Mouse (Mus musculus): ENCODE results near the gene Gm9049. TPM values are rescaled to one million over a fixed set of nuclear protein-coding genes. Genes with fewer than 3 reads are reported as not detected.
"Not testable (repeated sequence)": the region's sequence is repeated elsewhere in the genome, so short reads cannot be mapped to it uniquely, and the experiment has no call there.

The Gm9049 gene
- not detected in 2 replicates for polyA plus RNA-seq (2015; fragmentation: Nextera tagmentation; extraction: Ambion mirVana)

- H3K9ac ChIP-seq; H3K27ac ChIP-seq; H3K4me1 ChIP-seq; H3K4me3 ChIP-seq; H3K27me3 ChIP-seq; H3K4me2 ChIP-seq; H3K9me3 ChIP-seq (replicated peaks); ATAC-seq; H3K36me3 ChIP-seq (ENCODE audit: poor library complexity, severe bottlenecking): not testable (repeated sequence)
- WGBS: 100% methylated on average over 1 of the region's 11 CpGs
These were observed at the start of gene Gm9049 for GRCm38 (mm10) chr10:118354005-118354404. TSS of gene Gm9049 (minus strand) at chr10:118354105.

GRCm38 (mm10) chr10:118399917-118400316 lies 46.0 kb upstream of the Gm9049 start:
- no peak overlapping the region for H3K4me2 ChIP-seq
- ATAC-seq: no peak

GRCm38 (mm10) chr10:118370443-118370842 lies 16.5 kb upstream of the Gm9049 start:
- Histone ChIP-seq H3K27me3 (no peaks in the 10 kb centered on the region), H3K4me3 (no peak overlapping the region)
- WGBS: 11% methylated on average over 10 of the region's 10 CpGs

More at GRCm38 (mm10) chr10:118399917-118400316, 46.0 kb upstream of the Gm9049 start:
- Histone ChIP-seq H3K27me3 (no peaks in the 10 kb centered on the region), H3K9ac (no peak overlapping the region), H3K9me3 (replicated peaks) (no peaks in the 10 kb centered on the region), H3K4me1 (no peaks in the 10 kb centered on the region), H3K36me3 (ENCODE audit: poor library complexity, severe bottlenecking) (no peaks in the 10 kb centered on the region), H3K27ac (no peak overlapping the region), H3K4me3 (no peak overlapping the region)
- 71% methylated on average over 16 of the region's 16 CpGs for WGBS

GRCm38 (mm10) chr10:118369518-118369917 lies 15.6 kb upstream of the Gm9049 start:
- Histone ChIP-seq H3K9me3 (replicated peaks) (no peaks in the 10 kb centered on the region), H3K4me2 (no peak overlapping the region), H3K27me3 (no peaks in the 10 kb centered on the region), H3K4me3 (no peak overlapping the region), H3K9ac (no peak overlapping the region), H3K4me1 (no peaks in the 10 kb centered on the region), H3K36me3 (ENCODE audit: poor library complexity, severe bottlenecking) (no peaks in the 10 kb centered on the region), H3K27ac (no peak overlapping the region)
- 89% methylated on average over 9 of the region's 9 CpGs for WGBS
- no peak for ATAC-seq

More at GRCm38 (mm10) chr10:118370443-118370842, 16.5 kb upstream of the Gm9049 start:
- no peak overlapping the region for H3K27ac ChIP-seq
- no peaks in the 10 kb centered on the region for H3K36me3 ChIP-seq (ENCODE audit: poor library complexity, severe bottlenecking)
- H3K4me1 ChIP-seq: no peaks in the 10 kb centered on the region
- peak overlapping the region; percentile 41 for H3K4me2 ChIP-seq
- peak; percentile 97 for ATAC-seq
- H3K9me3 ChIP-seq (replicated peaks): no peaks in the 10 kb centered on the region
- H3K9ac ChIP-seq: peak overlapping the region; percentile 41; the same call in 1 of the 2 replicates

- ATAC-seq, H3K9ac ChIP-seq: not testable (repeated sequence)
- 100% methylated on average over 1 of the region's 14 CpGs for WGBS
These were observed 5.3 kb downstream of the Gm9049 start, which contains the start of gene Gm9048 for GRCm38 (mm10) chr10:118348579-118348978. TSS of gene Gm9048 (minus strand) at chr10:118348679.

GRCm38 (mm10) chr10:118343155-118343554 lies 10.8 kb downstream of the Gm9049 start, which contains the start of gene Gm9046:
TSS of gene Gm9046 (minus strand) at chr10:118343255.
- H3K36me3 ChIP-seq (ENCODE audit: poor library complexity, severe bottlenecking); ATAC-seq; H3K4me3 ChIP-seq; H3K4me2 ChIP-seq; H3K27me3 ChIP-seq; H3K27ac ChIP-seq; H3K9me3 ChIP-seq (replicated peaks); H3K4me1 ChIP-seq; H3K9ac ChIP-seq: not testable (repeated sequence)
- WGBS: no CpG with 5 or more reads among the region's 14 CpGs

More at GRCm38 (mm10) chr10:118348579-118348978, 5.3 kb downstream of the Gm9049 start, which contains the start of gene Gm9048:
- H3K4me1 ChIP-seq; H3K4me3 ChIP-seq; H3K27ac ChIP-seq; H3K36me3 ChIP-seq (ENCODE audit: poor library complexity, severe bottlenecking); H3K27me3 ChIP-seq; H3K9me3 ChIP-seq (replicated peaks); H3K4me2 ChIP-seq: not testable (repeated sequence)

GRCm38 (mm10) chr10:118337731-118338130 lies 16.2 kb downstream of the Gm9049 start, which contains the start of gene Gm9045:
TSS of gene Gm9045 (minus strand) at chr10:118337831.
- H3K27me3 ChIP-seq; H3K27ac ChIP-seq; H3K9me3 ChIP-seq (replicated peaks); H3K4me2 ChIP-seq; H3K36me3 ChIP-seq (ENCODE audit: poor library complexity, severe bottlenecking); H3K9ac ChIP-seq; H3K4me3 ChIP-seq; ATAC-seq; H3K4me1 ChIP-seq: not testable (repeated sequence)
- no CpG with 5 or more reads among the region's 14 CpGs for WGBS

GRCm38 (mm10) chr10:118332308-118332707 lies 21.6 kb downstream of the Gm9049 start, which contains the start of gene Gm9044:
TSS of gene Gm9044 (minus strand) at chr10:118332408.
- not testable (repeated sequence) for H3K4me1 ChIP-seq; ATAC-seq; H3K4me2 ChIP-seq; H3K4me3 ChIP-seq; H3K9me3 ChIP-seq (replicated peaks); H3K27me3 ChIP-seq; H3K9ac ChIP-seq; H3K36me3 ChIP-seq (ENCODE audit: poor library complexity, severe bottlenecking); H3K27ac ChIP-seq
- no CpG with 5 or more reads among the region's 14 CpGs for WGBS

- H3K9ac ChIP-seq; H3K36me3 ChIP-seq (ENCODE audit: poor library complexity, severe bottlenecking); H3K4me2 ChIP-seq; H3K27me3 ChIP-seq; H3K9me3 ChIP-seq (replicated peaks); H3K4me3 ChIP-seq; ATAC-seq; H3K4me1 ChIP-seq; H3K27ac ChIP-seq: not testable (repeated sequence)
- no CpG with 5 or more reads among the region's 11 CpGs for WGBS
These were observed 27.0 kb downstream of the Gm9049 start, which contains the start of gene Gm9040 for GRCm38 (mm10) chr10:118326869-118327268. TSS of gene Gm9040 (minus strand) at chr10:118326969.

- no peak for ATAC-seq
- 88% methylated on average over 8 of the region's 8 CpGs for WGBS
These were observed 34.9 kb downstream of the Gm9049 start for GRCm38 (mm10) chr10:118319024-118319423.

GRCm38 (mm10) chr10:118302133-118302532 lies 51.8 kb downstream of the Gm9049 start:
- 0 out of 2 replicates have a peak, but pooled peaks have one; percentile 48 for ATAC-seq
- not testable (repeated sequence) for H3K4me3 ChIP-seq; H3K9ac ChIP-seq; H3K27me3 ChIP-seq; H3K36me3 ChIP-seq (ENCODE audit: poor library complexity, severe bottlenecking); H3K4me2 ChIP-seq; H3K4me1 ChIP-seq; H3K27ac ChIP-seq; H3K9me3 ChIP-seq (replicated peaks)
- 39% methylated on average over 2 of the region's 2 CpGs for WGBS

More at GRCm38 (mm10) chr10:118319024-118319423, 34.9 kb downstream of the Gm9049 start:
- Histone ChIP-seq H3K27ac (no peak overlapping the region), H3K4me1 (no peaks in the 10 kb centered on the region), H3K4me2 (no peak overlapping the region), H3K36me3 (ENCODE audit: poor library complexity, severe bottlenecking) (no peaks in the 10 kb centered on the region), H3K4me3 (no peak overlapping the region), H3K27me3 (no peaks in the 10 kb centered on the region), H3K9ac (no peak overlapping the region), H3K9me3 (replicated peaks) (no peaks in the 10 kb centered on the region)
